Mouse (Mus musculus) midbrain, embryonic 11.5 days (tissue): ENCODE results near the gene A630023A22Rik. TPM values are rescaled to one million over a fixed set of nuclear protein-coding genes. Genes with fewer than 3 reads are reported as not detected.

Source experiments
- ATAC-seq: fragments of 200-750 bp; cut with Nextera tagmentation; 2 replicates; pipeline ENCODE4 v1.8.0; 2017; ENCODE audit warnings: moderate TSS enrichment, moderate library complexity; ENCODE audit not compliant: low FRiP score
- DNase-seq: peaks from one replicate; pipeline ENCODE4 v3.0.0; 2015; ENCODE audit warnings: low spot score; ENCODE audit errors: missing footprints
- H3K27ac ChIP-seq: fragments of 300-500 bp; sonication (generic); 2 replicates; pipeline ENCODE4 v1.5.1; 2014; ENCODE audit warnings: low read depth, low read length
- H3K27me3 ChIP-seq: fragments of 300-500 bp; sonication (generic); 2 replicates; pipeline ENCODE4 v1.6.1; 2014; ENCODE audit warnings: mild to moderate bottlenecking, low read length, moderate library complexity, mixed read lengths; ENCODE audit not compliant: control insufficient read depth, insufficient read depth
- H3K36me3 ChIP-seq: fragments of 300-500 bp; sonication (generic); 2 replicates; pipeline ENCODE4 v1.6.1; 2014; ENCODE audit warnings: mild to moderate bottlenecking, low read length, moderate library complexity, mixed read lengths; ENCODE audit not compliant: control insufficient read depth, insufficient read depth
- H3K4me1 ChIP-seq: fragments of 300-500 bp; sonication (generic); 2 replicates; pipeline ENCODE4 v1.6.1; 2014; ENCODE audit warnings: low read length; ENCODE audit not compliant: control insufficient read depth, insufficient read depth
- H3K4me2 ChIP-seq: fragments of 300-500 bp; sonication (generic); 2 replicates; pipeline ENCODE4 v1.6.1; 2014; ENCODE audit warnings: mild to moderate bottlenecking, moderate library complexity
- H3K4me3 ChIP-seq: fragments of 300-500 bp; sonication (generic); 2 replicates; pipeline ENCODE4 v1.5.1; 2014; ENCODE audit warnings: low read depth, low read length
- H3K9ac ChIP-seq: fragments of 300-500 bp; sonication (generic); 2 replicates; pipeline ENCODE4 v1.6.1; 2014; ENCODE audit warnings: low read length
- H3K9me3 ChIP-seq: fragments of 300-500 bp; sonication (generic); 2 replicates; pipeline ENCODE4 v1.6.1; 2016; ENCODE audit warnings: low read length; ENCODE audit not compliant: control insufficient read depth
- whole genome bisulfite sequencing: fragments of 180-500 bp; shearing (Covaris S2); extraction: QIAGEN DNeasy Blood & Tissue Kit; methylation state at CpG from one replicate; pipeline ENCODE4 v1.1.7; 2014; 5-methylcytosine and 5-hydroxymethylcytosine counted together
- polyA plus RNA-seq: library from polyadenylated mRNA; unstranded; fragments of >200 nt; fragmentation: Nextera tagmentation; extraction: Ambion mirVana; gene quantifications from 2 replicates; pipeline ENCODE4 v1.2.1, GENCODE M21; 2014

Gene A630023A22Rik
- polyA plus RNA-seq, 1 experiment from 2014 or later = not detected

DNA sequence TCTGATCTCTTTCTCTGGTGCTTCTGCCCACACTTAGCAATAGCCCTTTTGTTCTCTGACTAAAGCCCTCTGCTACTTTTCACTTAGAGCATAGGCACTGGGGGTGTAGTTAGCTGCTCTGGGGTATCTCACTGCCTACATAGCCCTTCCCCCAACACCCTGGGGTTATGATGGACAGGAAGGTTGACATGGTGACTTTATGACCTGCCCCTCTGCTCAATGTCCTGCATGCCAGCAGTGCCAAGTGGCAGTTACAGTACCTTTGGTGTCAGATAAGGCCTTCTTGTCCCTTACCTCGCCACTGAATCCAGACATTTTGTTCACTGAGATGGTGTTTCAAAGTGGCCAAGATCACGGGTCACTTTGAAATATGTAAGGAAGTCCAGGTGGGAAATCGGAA, 87.5 kb downstream of the A630023A22Rik start, which contains the start of gene Gm30083:
Gm30083 (minus strand) TSS at position 120 of the 400 bp plus-strand sequence.
- H3K27ac ChIP-seq = no peak within 1 kb of the TSS
- DNase-seq (no peak), ATAC-seq (no peak)
- no peaks in the 10 kb centered on the region for H3K9me3 ChIP-seq
- WGBS = 83% methylated on average over 3 of the region's 3 CpGs
- H3K4me3 ChIP-seq = no peak within 1 kb of the TSS
- no peak within 1 kb of the TSS for H3K4me2 ChIP-seq
- H3K36me3 ChIP-seq = no peaks in the 10 kb centered on the region
- H3K4me1 ChIP-seq = no peaks in the 10 kb centered on the region
- no peak within 1 kb of the TSS for H3K9ac ChIP-seq
- no peaks in the 10 kb centered on the region for H3K27me3 ChIP-seq

DNA sequence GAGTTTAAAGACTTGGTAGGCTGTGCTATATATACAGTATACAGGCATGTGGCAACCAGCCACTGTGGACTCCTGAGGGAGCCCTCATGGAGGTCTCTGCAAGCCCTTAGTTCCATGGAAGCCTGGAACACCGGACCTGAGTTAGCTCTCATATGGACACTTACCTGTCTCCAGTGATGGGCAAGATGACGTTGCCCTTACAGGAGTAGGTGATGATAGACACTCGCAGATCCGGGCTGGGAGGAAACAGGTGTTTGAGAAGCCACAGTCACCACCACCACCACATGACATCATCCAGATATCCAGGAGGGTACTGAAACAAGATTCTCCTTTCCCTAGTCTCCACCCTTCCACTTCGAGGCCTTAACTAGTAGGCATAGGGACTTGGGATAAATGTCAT, 100.2 kb downstream of the A630023A22Rik start:
- no peak for ATAC-seq
- no peaks in the 10 kb centered on the region for H3K27me3 ChIP-seq
- H3K4me1 ChIP-seq = no peaks in the 10 kb centered on the region
- WGBS = 85% methylated on average over 5 of the region's 5 CpGs
- H3K4me3 ChIP-seq = no peak overlapping the region
- H3K9me3 ChIP-seq = no peaks in the 10 kb centered on the region
- no peaks in the 10 kb centered on the region for H3K36me3 ChIP-seq
- H3K9ac ChIP-seq = no peak overlapping the region
- H3K4me2 ChIP-seq = no peak overlapping the region
- no peak overlapping the region for H3K27ac ChIP-seq
- DNase-seq = no peak

DNA sequence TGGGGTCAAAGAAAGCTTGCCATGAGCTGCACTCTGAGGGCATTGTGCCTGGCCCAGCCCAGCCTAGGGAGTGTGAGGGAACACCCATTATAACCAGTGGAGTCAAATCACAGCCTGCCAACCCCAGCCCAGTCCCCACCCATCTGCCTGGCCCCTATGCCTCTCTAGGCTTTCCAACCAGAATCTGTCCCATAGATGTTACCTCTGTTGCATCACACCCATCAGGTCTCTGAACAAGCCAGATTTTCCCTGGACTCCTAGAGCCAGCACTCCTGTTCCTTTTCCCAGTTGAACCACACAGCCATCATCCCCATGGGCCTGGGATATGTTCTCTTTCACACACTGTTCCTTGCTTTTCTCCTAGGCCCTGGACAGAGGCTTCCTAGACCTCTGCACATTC, 101.1 kb downstream of the A630023A22Rik start:
- ATAC-seq = no peak
- H3K9me3 ChIP-seq = no peaks in the 10 kb centered on the region
- no peak overlapping the region for H3K9ac ChIP-seq

More for the DNA sequence above, 101.1 kb downstream of the A630023A22Rik start:
- no peak overlapping the region for H3K4me2 ChIP-seq
- H3K36me3 ChIP-seq = no peaks in the 10 kb centered on the region
- DNase-seq = no peak
- H3K4me3 ChIP-seq = no peak overlapping the region
- no peaks in the 10 kb centered on the region for H3K27me3 ChIP-seq
- H3K4me1 ChIP-seq = no peaks in the 10 kb centered on the region
- no peak overlapping the region for H3K27ac ChIP-seq

Other genes with a start within 250 kb of the A630023A22Rik start
- 1.7 and 1.9 TPM in 2 replicates for gene Gdf10, start 179.2 kb downstream of the A630023A22Rik start, polyA plus RNA-seq
- gene Gdf2, start 161.7 kb downstream of the A630023A22Rik start, polyA plus RNA-seq = not detected in 2 replicates
- not detected in 2 replicates for gene Rbp3, start 148.8 kb downstream of the A630023A22Rik start, polyA plus RNA-seq
- 0.17 TPM in 1 of 2 replicates, not detected in the other for gene Zfp488, start 124.0 kb downstream of the A630023A22Rik start, polyA plus RNA-seq
- gene Gm30083, start 87.6 kb downstream of the A630023A22Rik start, polyA plus RNA-seq = not detected in 2 replicates
- gene Gm5460, start 86.0 kb downstream of the A630023A22Rik start, polyA plus RNA-seq = not detected in 2 replicates
- not detected in 2 replicates for gene Antxrl, start 50.0 kb downstream of the A630023A22Rik start, polyA plus RNA-seq
- 0.81 and 1.0 TPM in 2 replicates for gene Anxa8, start 16.8 kb downstream of the A630023A22Rik start, polyA plus RNA-seq
- gene Npy4r, start 49.7 kb upstream of the A630023A22Rik start, polyA plus RNA-seq = not detected in 2 replicates
- 0.39 and 0.60 TPM in 2 replicates for gene Gprin2, start 98.9 kb upstream of the A630023A22Rik start, polyA plus RNA-seq
- 0.10 and 0.11 TPM in 2 replicates for gene Syt15, start 116.8 kb upstream of the A630023A22Rik start, polyA plus RNA-seq
- gene Shld2, start 207.7 kb upstream of the A630023A22Rik start, polyA plus RNA-seq = 6.2 and 8.0 TPM in 2 replicates
- gene Glud1, start 208.0 kb upstream of the A630023A22Rik start, polyA plus RNA-seq = 97.8 and 101 TPM in 2 replicates